Mouse (Mus musculus): Measurements from ENCODE around the gene Gm10409.
"Not testable (repeated sequence)": the region's sequence is repeated elsewhere in the genome, so short reads cannot be mapped to it uniquely, and the experiment has no call there.

Gm10409 gene

DNA sequence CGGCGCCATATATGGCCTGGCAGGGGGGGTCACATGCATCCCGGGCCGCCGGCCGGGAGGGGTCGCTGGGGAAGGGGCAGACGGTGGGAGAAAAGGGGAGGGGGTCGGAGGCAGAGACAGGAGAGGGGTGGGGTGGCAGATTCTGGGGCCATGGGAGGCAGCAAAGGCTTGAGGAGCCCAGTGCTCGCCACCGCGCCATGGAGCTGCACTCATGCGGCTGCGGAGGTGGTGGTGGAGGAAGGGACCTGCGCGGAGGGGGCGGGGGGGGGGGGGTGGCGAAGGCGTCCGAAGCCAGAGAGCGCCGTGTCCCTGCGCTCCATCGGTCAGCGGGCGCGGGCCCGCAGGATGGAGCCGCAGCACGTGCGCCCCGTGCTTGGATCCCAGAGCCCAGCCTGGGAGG, at the start of gene Gm10409:
Gm10409 (plus strand) TSS at position 301 of the 400 bp plus-strand sequence.
- not testable (repeated sequence) for DNase-seq

DNA sequence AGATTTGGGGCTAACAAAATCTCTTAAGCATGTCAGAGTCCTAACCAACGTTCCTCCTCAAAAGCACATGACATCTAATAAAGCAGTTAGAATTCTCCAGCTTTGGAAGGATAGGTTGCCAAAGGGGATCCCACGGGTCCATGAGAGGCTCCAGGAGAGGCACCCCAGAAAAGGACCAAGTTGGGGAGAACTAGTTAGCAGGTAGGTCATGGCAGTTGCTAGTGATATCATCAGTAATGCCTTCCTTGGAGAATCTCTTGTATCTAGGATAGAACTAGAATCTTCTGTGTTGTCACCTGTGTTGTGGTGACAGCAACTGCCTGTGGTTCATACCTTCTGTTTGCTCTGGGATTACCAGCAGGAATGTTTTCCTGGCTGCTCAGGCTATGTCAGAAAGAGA, 17.6 kb upstream of the Gm10409 start, which contains the start of gene Gm10413:
Gm10413 (plus strand) TSS at position 301 of the 400 bp plus-strand sequence.
- not testable (repeated sequence) for DNase-seq

DNA sequence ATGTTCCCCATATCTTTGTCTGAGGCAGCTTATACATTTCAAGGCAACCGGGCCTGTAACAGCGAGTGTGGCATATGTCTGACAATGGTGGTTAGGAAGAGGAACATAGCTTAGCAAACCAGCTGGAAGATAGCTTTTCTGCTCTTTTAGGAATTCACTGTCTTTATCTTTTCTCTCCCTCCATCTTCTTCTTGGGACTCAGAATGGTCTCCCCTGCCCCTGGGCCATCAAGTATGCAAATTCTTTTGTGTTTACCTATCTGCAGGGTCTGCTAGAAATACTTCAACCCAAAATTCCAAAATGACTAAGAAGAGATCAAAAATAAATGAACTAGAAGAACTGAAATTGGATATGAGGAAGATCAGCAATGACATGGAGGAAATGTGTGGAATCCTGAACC, 15.4 kb downstream of the Gm10409 start, which contains the start of gene Gm3005:
Gm3005 (plus strand) TSS at position 301 of the 400 bp plus-strand sequence.
- DNase-seq, result not testable (repeated sequence)

DNA sequence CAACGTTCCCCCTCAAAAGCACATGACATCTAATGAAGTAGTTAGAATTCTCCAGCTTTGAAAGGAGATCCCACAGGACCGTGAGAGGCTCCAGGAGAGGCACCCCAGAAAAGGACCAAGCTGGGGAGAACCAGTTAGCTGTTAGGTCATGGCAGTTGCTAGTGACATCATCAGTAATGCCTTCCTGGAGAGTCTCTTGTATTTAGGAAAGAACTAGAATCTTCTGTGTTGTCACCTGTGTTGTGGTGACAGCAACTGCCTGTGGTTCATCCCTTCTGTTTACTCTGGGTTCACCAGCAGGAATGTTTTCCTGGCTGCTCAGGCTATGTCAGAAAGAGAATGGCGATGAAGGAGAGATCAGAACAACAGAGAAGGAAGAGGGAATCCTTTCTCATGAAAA, 36.7 kb downstream of the Gm10409 start, which contains the start of gene Gm10408:
Gm10408 (plus strand) TSS at position 301 of the 400 bp plus-strand sequence.
- DNase-seq, result not testable (repeated sequence)
